Comparison of ENCODE assay signal across 23 mouse cellular contexts in the genomic region with DNA sequence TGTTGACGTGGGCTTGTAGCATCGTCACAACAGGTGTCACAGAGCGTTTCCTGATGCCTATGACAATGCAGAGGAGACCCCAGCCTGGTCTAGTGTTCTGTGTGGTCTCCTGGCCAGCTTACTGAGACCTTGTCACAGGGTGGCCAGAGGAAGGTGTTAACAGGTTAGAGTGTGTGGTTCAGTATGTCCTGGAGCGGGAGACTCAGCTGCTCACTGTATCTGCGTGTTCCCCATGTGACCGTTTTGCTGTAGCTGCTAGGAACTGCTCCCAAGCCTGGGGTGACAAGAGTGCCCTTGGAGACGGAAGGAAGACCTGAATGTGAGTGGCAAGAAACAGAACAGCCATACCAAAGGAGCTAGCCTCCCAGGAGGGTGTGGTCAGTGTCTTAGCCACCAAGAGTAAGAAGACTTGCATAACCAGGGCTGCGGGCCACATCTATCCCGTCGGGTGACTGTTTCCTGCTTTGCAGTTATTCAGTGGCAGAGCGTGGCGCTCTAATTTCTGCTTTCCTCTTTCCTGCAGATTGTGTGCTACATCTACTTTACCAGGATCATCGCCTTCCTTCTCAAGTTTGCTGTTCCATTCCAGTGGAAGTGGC. TPM values are rescaled to one million over a fixed set of nuclear protein-coding genes. Genes with fewer than 3 reads are reported as not detected.
DNase-seq lines count a peak whose midpoint lies in the region; ATAC-seq and TF ChIP-seq lines count a peak whose summit lies in the region.
"Had no signal": no experiment of that assay in that cellular context is flagged by ENCODE, and none has a peak within 500 bp of the region (broad histone marks: within the 10 kb centered on the region; RNA-seq: fewer than 3 reads in every experiment).

No protein-coding gene starts in this region.

- H3K27ac ChIP-seq in heart, embryonic 12.5 days (ENCODE audit: poor library complexity, severe bottlenecking) = peak overlapping the region; percentile 84
- H3K27ac ChIP-seq in olfactory bulb, adult 2 months (ENCODE audit: insufficient read depth, low read depth, low read length) = peak overlapping the region; percentile 2; the same call in 1 of the 2 replicates
- H3K27ac ChIP-seq: gastrocnemius, adult 2 months; kidney, postnatal 0 days; limb, embryonic 15.5 days; liver, embryonic 14.5 days; midbrain, embryonic 10.5 days; neural tube, embryonic 13.5 days had no signal

- H3K4me2 ChIP-seq in heart, embryonic 12.5 days = no peak overlapping the region
- H3K4me2 ChIP-seq: hindbrain, embryonic 12.5 days; limb, embryonic 15.5 days; lung, embryonic 14.5 days; neural tube, embryonic 13.5 days had no signal

- H3K9me3 ChIP-seq in heart, embryonic 12.5 days (replicated peaks) = no peaks in the 10 kb centered on the region
- H3K9me3 ChIP-seq: hindbrain, embryonic 12.5 days; limb, embryonic 15.5 days; midbrain, embryonic 10.5 days; neural tube, embryonic 13.5 days had no signal

- no peak overlapping the region; the same call in 1 of the 2 replicates for H3K9ac ChIP-seq in heart, embryonic 12.5 days
- H3K9ac ChIP-seq: hindbrain, embryonic 12.5 days; limb, embryonic 15.5 days; liver, embryonic 14.5 days; lung, embryonic 14.5 days; neural tube, embryonic 13.5 days had no signal

- no peak overlapping the region for H3K4me3 ChIP-seq in heart, embryonic 12.5 days
- no peak overlapping the region for H3K4me3 ChIP-seq in olfactory bulb, adult 2 months (ENCODE audit: insufficient read depth, low read depth, low read length)
- H3K4me3 ChIP-seq: gastrocnemius, adult 2 months; hindbrain, embryonic 12.5 days; limb, embryonic 15.5 days; midbrain, embryonic 10.5 days; myocyte; neural tube, embryonic 13.5 days had no signal

- ATAC-seq in heart, embryonic 12.5 days (ENCODE audit: insufficient number of reproducible peaks, low FRiP score) = no peak
- ATAC-seq in granulocyte monocyte progenitor cell, adult 5-6 weeks (replicated peaks; ENCODE audit: poor library complexity, severe bottlenecking) = peak; percentile 84
- ATAC-seq: forebrain, embryonic 14.5 days; inflammation-experienced regulatory T-cells, adult 6 months had no signal

- TF ChIP-seq POLR2A in olfactory bulb, adult 2 months (IDR thresholded peaks at IDR 0.05; ENCODE audit: insufficient read depth, low read depth, low read length) = no peak

- H3K4me1 ChIP-seq in heart, embryonic 12.5 days (replicated peaks) = peaks cover 87% of the 10 kb centered on the region
- peaks cover 30% of the 10 kb centered on the region for H3K4me1 ChIP-seq in olfactory bulb, adult 2 months (ENCODE audit: control insufficient read depth, insufficient read depth, low read length)

- peaks cover 65% of the 10 kb centered on the region for H3K36me3 ChIP-seq in heart, embryonic 12.5 days

- intact Hi-C loops in heart, postnatal 14 days (cut with DNase I) = loop anchor here (5.0 kb wide), 1 partner anchor 174 kb away; no protein-coding TSS in a partner anchor

- DNase-seq in heart, postnatal 14 days = no peak
- DNase-seq in lung, postnatal 36 days = peak; percentile 18
- no peak for DNase-seq in lung, postnatal 25 days (ENCODE audit: low spot score)
- DNase-seq in urinary bladder, postnatal 36 days (ENCODE audit: low spot score in 2 of 2) = no peak
- DNase-seq: cerebellum, adult 11 months; cerebellum, postnatal 25 days; embryo, embryonic 11 days; gastrocnemius, adult 2 months; kidney, adult 18-20 months; layer of hippocampus, adult 9-11 months; lung, embryonic 14.5 days had no signal

- no peak for TF ChIP-seq CTCF in olfactory bulb, adult 2 months (IDR thresholded peaks at IDR 0.05; ENCODE audit: insufficient read depth, low read depth, low read length)

- no peaks in the 10 kb centered on the region for H3K27me3 ChIP-seq in heart, embryonic 12.5 days (replicated peaks)
- H3K27me3 ChIP-seq: hindbrain, embryonic 12.5 days; limb, embryonic 15.5 days; neural tube, embryonic 13.5 days had no signal

- 61% methylated on average over 13 of the region's 13 CpGs for WGBS in heart, embryonic 12.5 days
- 86% methylated on average over 13 of the region's 13 CpGs for WGBS in olfactory bulb, adult 2 months

RNA-seq across cellular contexts. Expression of a gene that starts 37.0 kb away (rescaled TPM):
- polyA plus RNA-seq in heart, embryonic 12.5 days (2016; fragmentation: Nextera tagmentation; extraction: Ambion mirVana) = 51.7 and 52.8 TPM in 2 replicates
- total RNA-seq in heart, postnatal 14 days (2021) = 10 to 100 TPM in 1 of 2 experiments, 1 to 10 TPM in 1; 7.9 to 11.9 TPM
- 2.1 and 4.6 TPM in 2 replicates for total RNA-seq in granulocyte monocyte progenitor cell, adult 5-6 weeks (2014; fragmentation: Nextera tagmentation)
- 2.5 and 3.2 TPM in 2 replicates for total RNA-seq in granulocyte monocyte progenitor cell, adult 5-6 weeks (2017)
- not detected in 2 replicates for polyA plus RNA-seq in olfactory bulb, adult 2 months (2012; ENCODE audit: insufficient read depth, insufficient read length, low replicate concordance, missing spikeins)

RNA-seq across cellular contexts. Expression of a gene that starts 56.5 kb away (rescaled TPM):
- polyA plus RNA-seq in heart, embryonic 12.5 days (2016; fragmentation: Nextera tagmentation; extraction: Ambion mirVana) = 37.4 and 40.4 TPM in 2 replicates
- 10 to 100 TPM; 39.2 to 41.7 TPM for total RNA-seq in heart, postnatal 14 days (2021)
- total RNA-seq in granulocyte monocyte progenitor cell, adult 5-6 weeks (2014; fragmentation: Nextera tagmentation) = 12.8 and 13.5 TPM in 2 replicates
- total RNA-seq in granulocyte monocyte progenitor cell, adult 5-6 weeks (2017) = 16.4 and 16.9 TPM in 2 replicates
- not detected in 2 replicates for polyA plus RNA-seq in olfactory bulb, adult 2 months (2012; ENCODE audit: insufficient read depth, insufficient read length, low replicate concordance, missing spikeins)
